Mouse (Mus musculus) WW6 (cell line): ENCODE results near the gene Enkur.

Experiments used
- DNase-seq: peaks from one replicate; pipeline ENCODE4 v3.0.0-alpha.2; 2013; ENCODE audit warnings: low read depth, low spot score

The Enkur gene

GRCm38 (mm10) chr2:21188610-21189009 lies 16.6 kb downstream of the Enkur start:
- no peak for DNase-seq

- DNase-seq = no peak
Observed at GRCm38 (mm10) chr2:21187576-21187975, 17.6 kb downstream of the Enkur start.

GRCm38 (mm10) chr2:21182811-21183210 lies 22.4 kb downstream of the Enkur start:
- no peak for DNase-seq

- DNase-seq = no peak
Observed at GRCm38 (mm10) chr2:21179136-21179535, 26.0 kb downstream of the Enkur start.

GRCm38 (mm10) chr2:21172797-21173196 lies 32.4 kb downstream of the Enkur start:
- no peak for DNase-seq

GRCm38 (mm10) chr2:21167916-21168315 lies 37.2 kb downstream of the Enkur start:
- DNase-seq = no peak

GRCm38 (mm10) chr2:21164296-21164695 lies 40.9 kb downstream of the Enkur start:
- no peak for DNase-seq

GRCm38 (mm10) chr2:21153469-21153868 lies 51.7 kb downstream of the Enkur start:
- no peak for DNase-seq

GRCm38 (mm10) chr2:21147169-21147568 lies 58.0 kb downstream of the Enkur start:
- DNase-seq = no peak

- DNase-seq = no peak
Observed at GRCm38 (mm10) chr2:21146486-21146885, 58.7 kb downstream of the Enkur start.

GRCm38 (mm10) chr2:21142616-21143015 lies 62.5 kb downstream of the Enkur start:
- DNase-seq = no peak

- DNase-seq = no peak
Observed at GRCm38 (mm10) chr2:21142204-21142580, 63.0 kb downstream of the Enkur start.

- DNase-seq = peak; percentile 22
Observed at GRCm38 (mm10) chr2:21141520-21142203, 63.5 kb downstream of the Enkur start.

GRCm38 (mm10) chr2:21141189-21141519 lies 64.0 kb downstream of the Enkur start:
- no peak for DNase-seq
